Mouse (Mus musculus) heart, embryonic 13.5 days (tissue): Measurements from ENCODE around the gene Tmem110. TPM values are rescaled to one million over a fixed set of nuclear protein-coding genes. Genes with fewer than 3 reads are reported as not detected.

Experiments used
- ATAC-seq: fragments of 200-750 bp; cut with Nextera tagmentation; 2 replicates; pipeline ENCODE4 v1.8.0; 2017; ENCODE audit warnings: moderate TSS enrichment; ENCODE audit not compliant: insufficient number of reproducible peaks, low FRiP score, low TSS enrichment; ENCODE audit errors: extremely low read depth
- H3K27ac ChIP-seq: fragments of 300-500 bp; sonication (generic); replicated peaks from 2 replicates; pipeline ENCODE4 v1.5.1; 2015; ENCODE audit warnings: moderate library complexity, mild to moderate bottlenecking, inconsistent platforms
- H3K27me3 ChIP-seq: fragments of 300-500 bp; sonication (generic); replicated peaks from 2 replicates; pipeline ENCODE4 v1.6.1; 2015; ENCODE audit warnings: mild to moderate bottlenecking, inconsistent platforms
- H3K36me3 ChIP-seq: fragments of 300-500 bp; sonication (generic); 2 replicates; pipeline ENCODE4 v1.6.1; 2015; ENCODE audit warnings: mild to moderate bottlenecking, inconsistent platforms
- H3K4me1 ChIP-seq: fragments of 300-500 bp; sonication (generic); 2 replicates; pipeline ENCODE4 v1.6.1; 2015; ENCODE audit warnings: inconsistent platforms
- H3K4me2 ChIP-seq: fragments of 300-500 bp; sonication (generic); 2 replicates; pipeline ENCODE4 v1.6.1; 2015; ENCODE audit warnings: inconsistent platforms, mild to moderate bottlenecking, moderate library complexity
- H3K4me3 ChIP-seq: fragments of 300-500 bp; sonication (generic); 2 replicates; pipeline ENCODE4 v1.5.1; 2015; ENCODE audit warnings: moderate library complexity, mild to moderate bottlenecking, inconsistent platforms
- H3K9ac ChIP-seq: fragments of 300-500 bp; sonication (generic); 2 replicates; pipeline ENCODE4 v1.6.1; 2015; ENCODE audit warnings: inconsistent platforms, mild to moderate bottlenecking, moderate library complexity
- H3K9me3 ChIP-seq: fragments of 300-500 bp; sonication (generic); 2 replicates; pipeline ENCODE4 v1.6.1; 2016; ENCODE audit warnings: inconsistent platforms
- WGBS: fragments of 180-500 bp; shearing (Covaris S2); methylation state at CpG from one replicate; pipeline ENCODE4 v1.1.7; 2015; ENCODE audit warnings: mixed read lengths; 5-methylcytosine and 5-hydroxymethylcytosine counted together
- polyA plus RNA-seq: library from polyadenylated mRNA; unstranded; fragments of >200 nt; fragmentation: Nextera tagmentation; extraction: Ambion mirVana; gene quantifications from 2 replicates; pipeline ENCODE4 v1.2.1, GENCODE M21; 2015

Gene Tmem110
- polyA plus RNA-seq, 1 experiment from 2014 or later, result 15.0 TPM

- ATAC-seq, result no peak
- H3K36me3 ChIP-seq, result no peaks in the 10 kb centered on the region
- peaks cover 60% of the 10 kb centered on the region for H3K4me1 ChIP-seq
- H3K27me3 ChIP-seq, result no peaks in the 10 kb centered on the region
- peak overlapping the region; percentile 42 for H3K9ac ChIP-seq
- peak overlapping the region; percentile 68 for H3K27ac ChIP-seq
- H3K4me3 ChIP-seq, result peak overlapping the region; percentile 11; the same call in 1 of the 2 replicates
- H3K9me3 ChIP-seq, result no peaks in the 10 kb centered on the region
- 47% methylated on average over 11 of the region's 11 CpGs for WGBS
- peak overlapping the region; percentile 54 for H3K4me2 ChIP-seq
Measured at GRCm38 (mm10) chr14:30828635-30829460, 3.5 kb downstream of the Tmem110 start.

GRCm38 (mm10) chr14:30837416-30837996, 12.1 kb downstream of the Tmem110 start:
- Histone ChIP-seq H3K27ac (no peak overlapping the region), H3K4me2 (no peak overlapping the region), H3K4me3 (no peak overlapping the region), H3K4me1 (peaks cover 17% of the 10 kb centered on the region), H3K9me3 (no peaks in the 10 kb centered on the region; the same call in 1 of the 2 replicates), H3K27me3 (no peaks in the 10 kb centered on the region), H3K9ac (no peak overlapping the region), H3K36me3 (peaks cover 14% of the 10 kb centered on the region)
- ATAC-seq, result no peak
- WGBS, result 62% methylated on average over 14 of the region's 14 CpGs

- Histone ChIP-seq H3K9me3 (no peaks in the 10 kb centered on the region; the same call in 1 of the 2 replicates), H3K27me3 (no peaks in the 10 kb centered on the region), H3K27ac (no peak overlapping the region), H3K4me2 (no peak overlapping the region), H3K4me1 (no peaks in the 10 kb centered on the region), H3K36me3 (peaks cover 4% of the 10 kb centered on the region; the same call in 1 of the 2 replicates), H3K4me3 (no peak overlapping the region), H3K9ac (no peak overlapping the region)
- ATAC-seq, result no peak
- WGBS, result 82% methylated on average over 3 of the region's 3 CpGs
Measured at GRCm38 (mm10) chr14:30843701-30844100, 18.3 kb downstream of the Tmem110 start.

GRCm38 (mm10) chr14:30850504-30850903, 25.1 kb downstream of the Tmem110 start:
- ATAC-seq, result no peak
- H3K4me3 ChIP-seq, result no peak overlapping the region
- 88% methylated on average over 5 of the region's 5 CpGs for WGBS

GRCm38 (mm10) chr14:30852325-30852724, 26.9 kb downstream of the Tmem110 start:
- WGBS, result 79% methylated on average over 5 of the region's 5 CpGs
- ATAC-seq, result no peak
- no peak overlapping the region for H3K9ac ChIP-seq
- H3K4me3 ChIP-seq, result no peak overlapping the region
- no peaks in the 10 kb centered on the region; the same call in 1 of the 2 replicates for H3K4me1 ChIP-seq
- no peak overlapping the region for H3K4me2 ChIP-seq
- peaks cover 3% of the 10 kb centered on the region; the same call in 1 of the 2 replicates for H3K36me3 ChIP-seq
- no peak overlapping the region for H3K27ac ChIP-seq
- no peaks in the 10 kb centered on the region for H3K9me3 ChIP-seq
- H3K27me3 ChIP-seq, result no peaks in the 10 kb centered on the region

More at GRCm38 (mm10) chr14:30850504-30850903, 25.1 kb downstream of the Tmem110 start:
- H3K9me3 ChIP-seq, result no peaks in the 10 kb centered on the region
- H3K27me3 ChIP-seq, result no peaks in the 10 kb centered on the region
- H3K4me2 ChIP-seq, result no peak overlapping the region
- H3K27ac ChIP-seq, result no peak overlapping the region
- H3K4me1 ChIP-seq, result no peaks in the 10 kb centered on the region
- H3K36me3 ChIP-seq, result peaks cover 3% of the 10 kb centered on the region; the same call in 1 of the 2 replicates
- no peak overlapping the region for H3K9ac ChIP-seq

- 85% methylated on average over 3 of the region's 3 CpGs for WGBS
Measured at GRCm38 (mm10) chr14:30855316-30855715, 29.9 kb downstream of the Tmem110 start.

GRCm38 (mm10) chr14:30856885-30857507, 31.6 kb downstream of the Tmem110 start:
- Histone ChIP-seq H3K9ac (no peak overlapping the region), H3K4me1 (peaks cover 10% of the 10 kb centered on the region), H3K27ac (no peak overlapping the region), H3K4me2 (no peak overlapping the region), H3K4me3 (no peak overlapping the region), H3K9me3 (no peaks in the 10 kb centered on the region), H3K27me3 (no peaks in the 10 kb centered on the region), H3K36me3 (peaks cover 3% of the 10 kb centered on the region; the same call in 1 of the 2 replicates)
- 49% methylated on average over 10 of the region's 10 CpGs for WGBS
- no peak for ATAC-seq

More at GRCm38 (mm10) chr14:30855316-30855715, 29.9 kb downstream of the Tmem110 start:
- no peak overlapping the region for H3K4me3 ChIP-seq
- H3K27me3 ChIP-seq, result no peaks in the 10 kb centered on the region
- no peak for ATAC-seq
- H3K36me3 ChIP-seq, result peaks cover 3% of the 10 kb centered on the region; the same call in 1 of the 2 replicates
- no peak overlapping the region for H3K27ac ChIP-seq
- no peaks in the 10 kb centered on the region for H3K9me3 ChIP-seq
- no peaks in the 10 kb centered on the region; the same call in 1 of the 2 replicates for H3K4me1 ChIP-seq
- no peak overlapping the region for H3K9ac ChIP-seq
- no peak overlapping the region for H3K4me2 ChIP-seq

GRCm38 (mm10) chr14:30857990-30858389, 32.6 kb downstream of the Tmem110 start:
- 66% methylated on average over 4 of the region's 4 CpGs for WGBS
- H3K4me3 ChIP-seq, result no peak overlapping the region

GRCm38 (mm10) chr14:30861421-30862125, 36.2 kb downstream of the Tmem110 start:
- no peak for ATAC-seq
- Histone ChIP-seq H3K9me3 (no peaks in the 10 kb centered on the region), H3K27ac (no peak overlapping the region), H3K27me3 (no peaks in the 10 kb centered on the region), H3K4me2 (no peak overlapping the region), H3K9ac (peak overlapping the region; percentile 19; the same call in 1 of the 2 replicates), H3K4me1 (peaks cover 10% of the 10 kb centered on the region), H3K4me3 (no peak overlapping the region), H3K36me3 (peaks cover 16% of the 10 kb centered on the region)
- 49% methylated on average over 16 of the region's 16 CpGs for WGBS

More at GRCm38 (mm10) chr14:30857990-30858389, 32.6 kb downstream of the Tmem110 start:
- Histone ChIP-seq H3K9ac (no peak overlapping the region), H3K27ac (no peak overlapping the region), H3K36me3 (peaks cover 3% of the 10 kb centered on the region; the same call in 1 of the 2 replicates), H3K4me2 (no peak overlapping the region), H3K9me3 (no peaks in the 10 kb centered on the region), H3K4me1 (peaks cover 10% of the 10 kb centered on the region), H3K27me3 (no peaks in the 10 kb centered on the region)
- ATAC-seq, result no peak

- Histone ChIP-seq H3K4me2 (no peak overlapping the region), H3K9me3 (no peaks in the 10 kb centered on the region), H3K9ac (no peak overlapping the region), H3K36me3 (peaks cover 18% of the 10 kb centered on the region), H3K4me1 (peaks cover 10% of the 10 kb centered on the region), H3K4me3 (no peak overlapping the region), H3K27me3 (no peaks in the 10 kb centered on the region), H3K27ac (no peak overlapping the region)
- ATAC-seq, result no peak
- WGBS, result 75% methylated on average over 9 of the region's 9 CpGs
Measured at GRCm38 (mm10) chr14:30862368-30862767, 37.0 kb downstream of the Tmem110 start.
